Mouse (Mus musculus) thymus, postnatal 10 days (tissue): Measurements from ENCODE around the gene Prrc2a.

Experiments
- DNase-seq, 2 experiments: peaks; one replicate each; pipeline ENCODE4 v3.0.0; 2021; ENCODE audit warnings: low spot score in 2 of 2

Prrc2a gene

DNA sequence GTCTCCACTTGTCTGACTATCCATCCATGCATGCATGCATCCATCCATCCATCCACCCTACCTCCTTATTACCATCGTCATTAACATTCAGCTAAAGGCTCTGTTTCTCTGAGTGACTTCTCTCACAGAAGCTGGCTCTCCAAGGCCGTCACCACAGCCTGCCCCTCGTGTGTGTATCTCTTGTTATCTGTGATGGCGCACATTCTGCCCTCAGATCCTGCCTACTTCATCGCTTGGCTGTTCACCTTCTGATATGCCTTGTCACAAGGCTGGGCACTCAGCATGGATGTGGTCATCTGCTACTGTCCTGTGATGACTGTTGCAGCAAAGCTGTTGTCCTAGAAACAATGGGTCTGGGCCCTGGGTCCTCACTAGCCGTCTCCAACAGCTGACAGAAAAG is 59.9 kb downstream of the Prrc2a start:
- DNase-seq = no peak

DNA sequence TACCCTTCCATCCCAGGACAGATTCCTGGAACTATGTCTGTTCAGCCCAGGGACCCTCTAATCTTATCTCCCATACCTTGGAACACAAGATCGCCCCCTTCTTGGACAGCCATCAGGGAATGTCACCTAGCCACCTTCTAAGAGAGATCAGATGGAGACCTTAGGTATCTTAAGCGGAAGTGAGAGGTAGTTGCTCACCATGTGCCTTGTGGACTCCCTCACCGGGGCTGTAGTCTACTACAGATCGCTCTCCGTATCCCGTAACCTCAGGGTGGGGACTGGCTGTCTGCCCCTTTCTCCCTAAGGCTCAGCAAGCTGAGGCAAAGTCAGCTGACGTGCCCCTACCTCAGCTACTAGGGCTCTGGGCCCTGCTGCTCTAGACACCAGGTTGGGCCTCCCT is 60.6 kb downstream of the Prrc2a start:
- DNase-seq = no peak

DNA sequence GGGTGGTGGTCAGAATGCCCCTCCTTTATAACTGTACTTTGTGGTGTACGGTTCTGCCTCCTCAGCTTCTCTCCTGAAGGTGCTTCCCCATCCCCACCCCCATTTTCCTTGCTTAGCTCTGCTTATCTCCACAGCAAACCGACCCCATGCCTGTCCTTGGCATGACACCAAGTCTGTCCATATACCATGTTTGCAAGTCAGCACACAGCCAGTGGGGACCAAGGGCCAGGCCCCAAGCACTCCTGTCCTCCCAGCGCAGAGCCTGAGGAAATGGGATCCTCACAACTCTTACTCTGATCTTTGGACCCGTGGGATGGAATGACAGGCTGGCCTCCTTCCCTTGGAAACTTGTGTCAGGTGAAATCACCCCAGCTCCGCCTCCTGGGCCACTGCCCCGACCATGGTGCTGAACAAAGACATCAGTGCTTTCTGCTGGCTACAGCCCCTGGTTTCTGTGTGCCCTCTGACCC is 61.4 kb downstream of the Prrc2a start:
- no peak for DNase-seq

DNA sequence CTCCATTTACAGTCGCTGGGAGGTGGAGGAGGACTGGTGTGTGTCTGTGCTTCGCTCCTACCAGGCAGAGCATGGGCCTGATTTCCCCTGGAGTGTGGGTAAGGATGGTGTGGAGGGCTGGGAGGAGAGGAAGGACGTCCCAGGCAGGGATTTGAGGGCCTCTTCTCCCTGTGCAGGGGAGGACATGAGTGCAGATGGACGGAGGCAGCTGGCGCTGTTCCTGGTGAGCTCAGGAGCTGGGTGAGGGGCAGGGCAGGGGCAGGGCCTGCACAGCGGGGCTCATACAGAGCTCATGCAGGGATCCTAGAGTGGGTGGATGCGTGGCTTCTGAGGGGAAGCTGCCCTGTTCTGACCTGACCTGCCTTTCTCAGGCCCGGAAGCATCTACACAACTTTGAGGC is 62.4 kb downstream of the Prrc2a start:
- DNase-seq = no peak

DNA sequence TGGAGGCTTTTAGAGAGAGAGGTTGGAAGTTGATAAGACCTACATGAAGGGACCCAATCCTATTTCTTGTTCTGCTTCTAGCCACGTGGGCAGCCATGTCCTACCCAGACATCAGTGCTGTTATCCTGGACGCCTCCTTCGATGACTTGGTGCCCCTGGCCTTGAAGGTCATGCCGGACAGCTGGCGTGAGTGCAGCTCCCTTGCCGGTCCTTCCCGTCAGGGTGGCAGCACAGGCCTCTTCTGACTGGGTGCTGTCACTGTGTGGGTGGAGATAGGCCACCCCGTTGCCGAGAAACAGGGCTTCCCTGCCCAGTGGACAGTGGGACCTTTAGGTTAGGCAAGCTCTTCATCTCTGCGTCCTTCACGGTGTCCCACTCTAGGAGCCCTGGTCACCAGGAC is 63.5 kb downstream of the Prrc2a start:
- no peak for DNase-seq

DNA sequence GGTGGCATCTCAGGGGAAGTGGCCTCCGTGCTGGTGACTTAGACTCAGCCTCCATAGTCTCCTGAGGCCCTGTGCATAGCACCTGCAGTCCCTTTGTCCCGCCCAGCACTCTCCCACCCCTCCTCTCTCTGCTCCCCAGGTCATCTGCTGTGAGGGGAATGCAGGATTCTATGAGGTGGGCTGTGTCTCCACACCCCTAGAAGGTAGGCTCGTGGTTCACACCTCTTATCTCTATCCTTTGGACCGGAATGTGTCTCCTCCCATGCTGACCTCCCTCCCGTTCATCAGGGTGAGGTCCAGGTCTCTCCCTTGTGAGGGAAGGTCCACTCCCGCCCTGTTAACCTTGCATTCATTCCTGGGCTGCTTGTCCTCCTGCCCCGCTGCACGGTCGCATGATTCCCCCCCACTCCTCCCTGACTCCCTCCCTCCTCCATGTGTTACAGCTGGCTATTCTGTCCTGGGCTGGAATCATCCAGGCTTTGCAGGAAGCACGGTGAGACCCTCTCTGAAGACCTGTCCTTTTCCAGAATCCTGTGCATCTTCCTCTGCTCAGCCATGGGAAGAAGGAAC is 64.4 kb downstream of the Prrc2a start:
- no peak for DNase-seq
